Mouse (Mus musculus): ENCODE measurements around the gene Cxxc4. TPM values are rescaled to one million over a fixed set of nuclear protein-coding genes. Genes with fewer than 3 reads are reported as not detected.

Cxxc4 gene
- 28.0 and 29.6 TPM in 2 replicates for polyA plus RNA-seq (2012; rRNA removed)

GRCm38 (mm10) chr3:134236414-134237112 is at the start of gene Cxxc4:
Gene Cxxc4 (plus strand): TSS chr3:134236484.

